Mouse (Mus musculus) brain, embryonic 14.5 days (tissue): ENCODE results near the gene Dennd5b.
A peak's percentile ranks its signal among the peaks of the same experiment; 100 is the strongest.

Experiments
- CTCF ChIP-seq: fragments of 200-500 bp; IDR thresholded peaks from 2 replicates; pipeline ENCODE4 v1.5.1; 2012; ENCODE audit warnings: inconsistent platforms, mild to moderate bottlenecking, moderate library complexity, borderline replicate concordance; ENCODE audit not compliant: insufficient read depth, insufficient read length; ENCODE audit errors: extremely low read depth
- POLR2A ChIP-seq: fragments of 200-500 bp; IDR thresholded peaks from 2 replicates; pipeline ENCODE4 v1.6.1; 2012; ENCODE audit warnings: mild to moderate bottlenecking, inconsistent platforms, borderline replicate concordance; ENCODE audit not compliant: poor library complexity, insufficient read depth, insufficient read length, severe bottlenecking; ENCODE audit errors: extremely low read depth

GRCm38 (mm10) chr6:149010766-149011301, 90.6 kb downstream of the Dennd5b start:
- TF ChIP-seq CTCF (peak; percentile 39; the same call in 1 of the 2 replicates), POLR2A (no peak)
